8 mouse cellular contexts compared by ENCODE assay signal in genomic region chr2:104207948-104208347, GRCm38 (mm10).
DNase-seq lines count a peak whose midpoint lies in the region; ATAC-seq and TF ChIP-seq lines count a peak whose summit lies in the region.

No protein-coding gene starts in this region.

- WGBS in kidney, postnatal 0 days, result 37% methylated on average over 10 of the region's 10 CpGs
- 21% methylated on average over 10 of the region's 10 CpGs for WGBS in hindbrain, embryonic 14.5 days
- 21% methylated on average over 10 of the region's 10 CpGs for WGBS in midbrain, embryonic 15.5 days
- 34% methylated on average over 10 of the region's 10 CpGs for WGBS in thymus, adult 2 months

- no peak for TF ChIP-seq POLR2A in thymus, adult 2 months (IDR thresholded peaks at IDR 0.05; ENCODE audit: control insufficient read depth, extremely low read depth, insufficient read depth, low read length, poor library complexity)

- H3K9me3 ChIP-seq in kidney, postnatal 0 days (replicated peaks; ENCODE audit: low read length), result no peaks in the 10 kb centered on the region
- H3K9me3 ChIP-seq in hindbrain, embryonic 14.5 days (ENCODE audit: control insufficient read depth, low read length), result no peaks in the 10 kb centered on the region
- H3K9me3 ChIP-seq in midbrain, embryonic 15.5 days, result no peaks in the 10 kb centered on the region

- peak; percentile 21 for DNase-seq in kidney, postnatal 0 days (ENCODE audit: low spot score)
- no peak for DNase-seq in kidney, postnatal 36 days
- DNase-seq in hindbrain, embryonic 14.5 days (ENCODE audit: low spot score), result peak; percentile 68
- no peak for DNase-seq in spleen, adult 18-20 months
- no peak for DNase-seq in thymus, adult 2 months
- DNase-seq in thymus, postnatal 36 days, result no peak

- no peak overlapping the region for H3K9ac ChIP-seq in kidney, postnatal 0 days (ENCODE audit: low read depth, low read length)
- peak overlapping the region; percentile 37; the same call in 1 of the 2 replicates for H3K9ac ChIP-seq in hindbrain, embryonic 14.5 days
- 0 out of 2 replicates have a peak overlapping the region, but pooled peaks have one; percentile 2 for H3K9ac ChIP-seq in midbrain, embryonic 15.5 days

- no peak overlapping the region for H3K4me3 ChIP-seq in kidney, postnatal 0 days (replicated peaks; ENCODE audit: low read depth, low read length)
- no peak overlapping the region for H3K4me3 ChIP-seq in hindbrain, embryonic 14.5 days (replicated peaks; ENCODE audit: low read length)
- no peak overlapping the region for H3K4me3 ChIP-seq in midbrain, embryonic 15.5 days
- no peak overlapping the region for H3K4me3 ChIP-seq in thymus, adult 2 months (ENCODE audit: control insufficient read depth, insufficient read depth, low read length)

- no peak for TF ChIP-seq CTCF in kidney, postnatal 0 days (IDR thresholded peaks at IDR 0.05; ENCODE audit: low read depth)
- TF ChIP-seq CTCF in thymus, adult 2 months (IDR thresholded peaks at IDR 0.05; ENCODE audit: borderline replicate concordance, control insufficient read depth, extremely low read depth, insufficient read depth, low read length, poor library complexity), result no peak

- peak; percentile 49; the same call in 1 of the 2 replicates for ATAC-seq in kidney, postnatal 0 days (replicated peaks; ENCODE audit: low FRiP score, low read depth)
- ATAC-seq in common myeloid progenitor, adult 5-6 weeks (replicated peaks; ENCODE audit: low read depth, poor library complexity, severe bottlenecking), result peak; percentile 58
- peak; percentile 92 for ATAC-seq in hindbrain, embryonic 14.5 days (ENCODE audit: low FRiP score)
- peak; percentile 95 for ATAC-seq in midbrain, embryonic 15.5 days (replicated peaks)

- H3K4me1 ChIP-seq in kidney, postnatal 0 days (replicated peaks; ENCODE audit: insufficient read depth, low read length), result no peaks in the 10 kb centered on the region
- H3K4me1 ChIP-seq in hindbrain, embryonic 14.5 days (replicated peaks; ENCODE audit: control insufficient read depth, insufficient read depth, low read length), result peaks cover 21% of the 10 kb centered on the region
- peaks cover 17% of the 10 kb centered on the region for H3K4me1 ChIP-seq in midbrain, embryonic 15.5 days
- no peaks in the 10 kb centered on the region for H3K4me1 ChIP-seq in thymus, adult 2 months (replicated peaks; ENCODE audit: control insufficient read depth, insufficient read depth, low read length)

- no peak overlapping the region for H3K27ac ChIP-seq in kidney, postnatal 0 days
- H3K27ac ChIP-seq in hindbrain, embryonic 14.5 days, result peak overlapping the region; percentile 40
- H3K27ac ChIP-seq in midbrain, embryonic 15.5 days, result peak overlapping the region; percentile 77
- H3K27ac ChIP-seq in thymus, adult 2 months (ENCODE audit: control insufficient read depth, insufficient read depth, low read length), result no peak overlapping the region

- no peaks in the 10 kb centered on the region for H3K36me3 ChIP-seq in kidney, postnatal 0 days (ENCODE audit: insufficient read depth, low read length)
- H3K36me3 ChIP-seq in hindbrain, embryonic 14.5 days (replicated peaks; ENCODE audit: control insufficient read depth, insufficient read depth), result peaks cover 17% of the 10 kb centered on the region
- 0 out of 2 replicates have a peak, but pooled peaks cover 10% of the 10 kb centered on the region for H3K36me3 ChIP-seq in midbrain, embryonic 15.5 days (replicated peaks)
- no peaks in the 10 kb centered on the region for H3K36me3 ChIP-seq in thymus, adult 2 months (ENCODE audit: control insufficient read depth, insufficient read depth, low read length)

- no peak overlapping the region for H3K4me2 ChIP-seq in kidney, postnatal 0 days (ENCODE audit: low read length)
- H3K4me2 ChIP-seq in hindbrain, embryonic 14.5 days (replicated peaks), result peak overlapping the region; percentile 28
- peak overlapping the region; percentile 24 for H3K4me2 ChIP-seq in midbrain, embryonic 15.5 days

- H3K27me3 ChIP-seq in kidney, postnatal 0 days (ENCODE audit: insufficient read depth, low read length), result no peaks in the 10 kb centered on the region
- no peaks in the 10 kb centered on the region for H3K27me3 ChIP-seq in hindbrain, embryonic 14.5 days (ENCODE audit: control insufficient read depth, insufficient read depth, low read length)
- no peaks in the 10 kb centered on the region for H3K27me3 ChIP-seq in midbrain, embryonic 15.5 days (replicated peaks)
- no peaks in the 10 kb centered on the region for H3K27me3 ChIP-seq in thymus, adult 2 months (ENCODE audit: control insufficient read depth, insufficient read depth, low read length)

Comparison
In these comparisons a context has a peak if more than half of its experiments do, and no peak if none do; other contexts are left out.
1. DNase-seq: peak in kidney, postnatal 0 days (single experiment) and hindbrain, embryonic 14.5 days (single experiment); none in kidney, postnatal 36 days (0 of 2), spleen, adult 18-20 months (0 of 2), thymus, adult 2 months (single experiment) and thymus, postnatal 36 days (0 of 2).
2. H3K27ac ChIP-seq: peak in hindbrain, embryonic 14.5 days (single experiment) and midbrain, embryonic 15.5 days (single experiment); none in kidney, postnatal 0 days (single experiment) and thymus, adult 2 months (single experiment).
3. Peak in every context shown above with its lines, with median percentiles within 50 percentile points of each other: ATAC-seq.